Mouse (Mus musculus) G1E (cell line): ENCODE results near the gene Gm10643. TPM values are rescaled to one million over a fixed set of nuclear protein-coding genes. Genes with fewer than 3 reads are reported as not detected.

Experiments
- ATAC-seq: 2 replicates; pipeline ENCODE4 v1.8.0; 2016; ENCODE audit warnings: mild to moderate bottlenecking; ENCODE audit not compliant: insufficient number of reproducible peaks, poor library complexity, low FRiP score, severe bottlenecking; ENCODE audit errors: extremely low read depth
- DNase-seq: peaks from one replicate; pipeline ENCODE4 v3.0.0; 2012; ENCODE audit warnings: low spot score
- H3K27me3 ChIP-seq: 2 replicates; pipeline ENCODE4 v1.6.1; 2012; ENCODE audit warnings: mild to moderate bottlenecking, low read length, inconsistent platforms; ENCODE audit not compliant: insufficient read depth
- H3K36me3 ChIP-seq: replicated peaks from 2 replicates; pipeline ENCODE3; 2012; ENCODE audit warnings: mild to moderate bottlenecking, inconsistent platforms
- H3K4me1 ChIP-seq: 2 replicates; pipeline ENCODE4 v1.6.1; 2012; ENCODE audit warnings: low read depth, low read length, inconsistent platforms, mixed read lengths; ENCODE audit not compliant: insufficient read depth
- H3K4me3 ChIP-seq: 2 replicates; pipeline ENCODE4 v1.5.1; 2012; ENCODE audit warnings: low read depth, mild to moderate bottlenecking, inconsistent platforms, low read length, moderate library complexity, mixed read lengths
- H3K9me3 ChIP-seq: replicated peaks from 2 replicates; pipeline ENCODE4 v1.6.1; 2012; ENCODE audit warnings: inconsistent platforms
- CTCF ChIP-seq: IDR thresholded peaks from 2 replicates; pipeline ENCODE4 v1.5.1; 2012; ENCODE audit warnings: low read depth, low read length, inconsistent platforms, mixed read lengths
- GATA1 ChIP-seq: IDR thresholded peaks from 2 replicates; pipeline ENCODE4 v1.6.1; 2012; ENCODE audit warnings: borderline replicate concordance, low read length, inconsistent platforms, mixed read lengths
- GATA2 ChIP-seq: IDR thresholded peaks from 2 replicates; pipeline ENCODE4 v1.6.1; 2012; ENCODE audit warnings: low read depth, low read length, inconsistent platforms, borderline replicate concordance
- POLR2AphosphoS5 ChIP-seq: IDR thresholded peaks from 2 replicates; pipeline ENCODE4 v1.6.1; 2012; ENCODE audit warnings: low read depth, low read length, inconsistent platforms; ENCODE audit not compliant: insufficient replicate concordance
- TAL1 ChIP-seq: conservative IDR thresholded peaks from 2 replicates; pipeline ENCODE4 v1.6.1; 2012; ENCODE audit warnings: low read depth, low read length, inconsistent platforms, mixed read lengths
- polyA plus RNA-seq: library from polyadenylated mRNA; stranded (reverse); fragments of >175 nt; gene quantifications from 2 replicates; pipeline ENCODE4 v1.2.3, GENCODE M21; 2012
- total RNA-seq, 2 experiments: library from RNA; stranded (forward) in 1 of 2; stranded (reverse) in 1 of 2; fragments of 200-1000 nt in 1 of 2; fragments of >200 nt in 1 of 2; fragmentation: Nextera tagmentation in 1 of 2; gene quantifications; 2 replicates each; pipeline ENCODE4 v1.2.3; 2014 to 2017

Gm10643 gene
- total and polyA plus RNA-seq, 3 experiments, result 0.05 to 2.0 (median 1.3) TPM

DNA sequence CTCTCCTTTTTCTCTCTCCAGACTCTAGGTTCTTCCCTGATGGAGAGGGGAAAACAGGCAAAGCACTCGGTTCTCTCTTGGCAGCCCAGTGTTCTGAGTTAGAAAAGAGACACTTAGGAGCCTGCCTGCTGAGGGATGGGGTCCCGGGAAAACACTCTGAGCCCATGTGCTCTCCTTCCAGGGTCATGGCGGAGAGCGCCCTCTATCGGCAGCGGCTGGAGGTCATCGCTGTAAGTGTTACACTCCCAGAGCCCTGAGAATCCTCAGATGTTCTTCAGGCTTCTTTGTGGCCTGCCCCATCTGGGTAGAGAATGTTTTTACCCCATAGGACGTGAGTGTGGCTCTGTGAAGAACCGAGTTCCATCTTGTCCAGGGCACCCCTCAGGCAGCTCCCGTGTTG lies 40.8 kb downstream of the Gm10643 start:
- no peak overlapping the region for H3K4me3 ChIP-seq
- DNase-seq, result peak; percentile 27
- peaks cover 7% of the 10 kb centered on the region for H3K4me1 ChIP-seq
- H3K27me3 ChIP-seq, result peaks cover 39% of the 10 kb centered on the region
- no peak for ATAC-seq
- H3K9me3 ChIP-seq, result no peaks in the 10 kb centered on the region
- no peaks in the 10 kb centered on the region for H3K36me3 ChIP-seq
- TF ChIP-seq GATA2 (no peak), CTCF (peak; percentile 80; the same call in 1 of the 2 replicates)

DNA sequence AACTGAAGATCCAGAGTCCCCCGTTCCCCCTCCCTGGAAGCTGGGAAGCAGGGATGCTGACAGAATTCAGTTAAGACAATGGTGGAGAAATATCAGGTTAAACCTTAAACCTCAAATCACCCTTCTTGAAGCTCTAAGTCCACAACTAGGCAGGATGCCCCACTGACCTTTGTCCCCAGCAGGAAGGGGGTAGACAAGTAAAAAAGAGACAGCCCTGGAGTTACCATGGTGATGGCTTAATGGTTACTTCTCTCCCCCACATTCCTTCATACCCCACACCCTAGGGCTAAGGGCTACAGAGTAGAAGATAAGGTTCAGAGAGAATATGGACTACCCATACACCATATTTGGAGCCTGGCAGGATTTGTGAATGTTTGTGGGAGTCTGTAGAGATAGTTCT lies 41.3 kb downstream of the Gm10643 start:
- no peak for ATAC-seq
- no peak for DNase-seq
- no peak overlapping the region for H3K4me3 ChIP-seq
- peaks cover 7% of the 10 kb centered on the region for H3K4me1 ChIP-seq
- peaks cover 39% of the 10 kb centered on the region for H3K27me3 ChIP-seq
- TF ChIP-seq TAL1 (no peak), GATA2 (no peak), POLR2AphosphoS5 (no peak)
- no peaks in the 10 kb centered on the region for H3K9me3 ChIP-seq
- no peaks in the 10 kb centered on the region for H3K36me3 ChIP-seq

DNA sequence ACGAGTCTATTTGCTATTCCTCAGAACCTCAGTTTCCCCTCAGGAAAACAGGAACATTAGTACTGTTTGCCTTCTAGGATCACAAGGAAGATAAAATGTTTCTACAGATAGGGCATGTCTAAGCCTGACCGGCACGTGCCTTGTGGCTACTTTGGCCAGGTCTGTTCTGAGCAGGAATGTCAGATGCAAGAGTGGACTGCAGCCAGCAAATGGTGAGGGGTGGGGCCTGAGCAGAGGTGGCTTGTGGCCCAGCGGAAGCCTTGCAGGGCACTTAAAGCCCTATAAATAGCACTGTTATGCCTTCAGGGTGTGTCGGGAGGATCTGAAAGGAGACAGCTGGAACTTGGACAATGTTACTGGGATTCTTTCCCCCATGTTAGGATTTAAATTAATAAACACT lies 41.9 kb downstream of the Gm10643 start:
- no peak for TF ChIP-seq GATA2
- no peak for TF ChIP-seq CTCF
- TF ChIP-seq POLR2AphosphoS5, result no peak
- TF ChIP-seq TAL1, result no peak
- TF ChIP-seq GATA1, result no peak
- Histone ChIP-seq H3K36me3 (no peaks in the 10 kb centered on the region), H3K27me3 (peaks cover 34% of the 10 kb centered on the region), H3K4me3 (no peak overlapping the region), H3K4me1 (peaks cover 7% of the 10 kb centered on the region), H3K9me3 (no peaks in the 10 kb centered on the region)
- no peak for ATAC-seq
- DNase-seq, result no peak

DNA sequence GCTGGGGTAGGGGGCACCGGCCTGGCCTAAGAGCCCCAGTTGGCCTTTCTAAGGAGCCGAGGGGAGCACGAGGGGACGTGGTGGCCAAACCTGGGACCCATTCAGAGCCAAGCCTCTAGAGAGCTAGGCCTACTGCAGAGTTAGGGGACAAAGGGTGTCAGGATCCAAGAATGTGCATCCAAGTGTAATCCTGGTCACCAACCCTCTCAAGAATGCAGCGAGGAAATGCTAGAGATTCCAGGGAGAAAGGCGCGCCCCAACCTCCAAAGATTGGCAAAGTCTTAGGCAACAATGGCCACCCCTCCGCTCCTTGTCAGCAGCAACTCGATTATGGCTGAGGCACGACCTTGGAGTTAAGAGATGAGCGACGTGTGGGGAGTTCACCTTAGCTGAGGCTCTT lies 43.4 kb downstream of the Gm10643 start:
- no peaks in the 10 kb centered on the region for H3K9me3 ChIP-seq
- H3K4me1 ChIP-seq, result peaks cover 7% of the 10 kb centered on the region
- no peak for TF ChIP-seq POLR2AphosphoS5
- TF ChIP-seq TAL1, result no peak
- ATAC-seq, result no peak
- no peaks in the 10 kb centered on the region for H3K36me3 ChIP-seq
- no peak overlapping the region for H3K4me3 ChIP-seq
- DNase-seq, result no peak
- H3K27me3 ChIP-seq, result peaks cover 29% of the 10 kb centered on the region

DNA sequence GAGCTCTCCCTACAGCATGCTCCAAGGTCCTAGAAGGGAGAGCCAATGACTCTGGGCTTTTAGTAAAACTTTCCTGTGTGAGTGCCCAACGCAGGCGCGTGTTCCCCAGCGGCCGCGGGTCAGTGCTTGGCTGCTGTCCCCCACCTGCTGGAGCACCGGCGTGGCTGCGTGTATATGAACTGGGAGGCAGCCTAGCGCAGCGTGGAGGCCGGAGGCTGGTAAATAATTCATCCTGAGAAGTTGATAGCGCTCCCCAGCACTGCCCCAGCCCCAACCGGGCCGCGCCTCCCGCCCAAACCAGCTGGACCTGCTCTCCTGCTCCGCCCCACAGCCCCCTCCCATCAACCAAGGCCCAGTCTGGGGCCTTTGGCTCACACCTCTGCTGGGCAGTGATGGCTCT lies 43.8 kb downstream of the Gm10643 start, which contains the start of gene Palm3:
Palm3 (plus strand) TSS at position 376 of the 400 bp plus-strand sequence.
- ATAC-seq (no peak), DNase-seq (no peak)
- H3K4me3 ChIP-seq, result no peak within 1 kb of the TSS
- peaks cover 24% of the 10 kb centered on the region for H3K27me3 ChIP-seq
- H3K9me3 ChIP-seq, result no peaks in the 10 kb centered on the region
- peaks cover 5% of the 10 kb centered on the region for H3K4me1 ChIP-seq
- TF ChIP-seq CTCF, result no peak
- H3K36me3 ChIP-seq, result no peaks in the 10 kb centered on the region

DNA sequence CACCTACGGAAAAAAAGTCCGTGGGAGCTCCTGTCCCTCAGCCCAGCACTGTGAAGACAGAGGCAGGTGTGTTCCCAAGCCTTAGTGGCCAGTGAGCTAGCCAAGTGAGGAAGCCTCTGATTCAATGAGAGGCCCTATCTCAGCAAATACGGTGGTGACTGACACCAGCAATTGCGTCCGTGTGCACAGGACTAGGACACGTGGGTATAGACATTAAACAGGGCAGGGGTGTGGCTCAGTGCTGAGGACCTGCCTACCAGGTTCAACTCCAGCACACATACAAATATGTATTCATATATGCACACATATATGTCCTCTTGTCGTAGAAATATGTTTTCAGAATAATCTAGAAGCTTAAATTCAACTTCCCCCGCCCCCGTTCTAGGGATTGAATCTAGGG lies 45.2 kb downstream of the Gm10643 start:
- peaks cover 23% of the 10 kb centered on the region for H3K27me3 ChIP-seq
- H3K9me3 ChIP-seq, result no peaks in the 10 kb centered on the region
- no peak overlapping the region for H3K4me3 ChIP-seq
- no peak for DNase-seq
- TF ChIP-seq TAL1 (no peak), GATA2 (no peak), CTCF (no peak)
- no peaks in the 10 kb centered on the region for H3K4me1 ChIP-seq
- no peaks in the 10 kb centered on the region for H3K36me3 ChIP-seq
- ATAC-seq, result no peak

DNA sequence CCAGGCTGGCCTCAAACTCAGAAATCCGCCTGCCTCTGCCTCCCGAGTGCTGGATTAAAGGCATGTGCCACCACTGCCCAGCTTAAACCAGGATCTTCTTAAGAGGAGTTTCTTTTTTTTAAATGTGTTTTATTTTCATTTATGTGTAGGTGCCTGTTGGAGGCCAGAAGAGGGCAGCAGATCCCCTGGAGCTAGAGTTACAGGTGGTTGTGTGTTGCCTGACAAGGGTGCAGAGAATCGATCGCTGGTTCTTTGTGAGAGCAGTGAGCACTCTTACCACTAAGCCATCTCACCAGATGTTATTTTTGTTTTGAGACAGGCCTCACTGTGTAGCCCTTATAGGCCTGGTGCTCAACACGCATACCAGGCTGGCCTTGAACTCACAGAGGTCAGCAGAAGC lies 49.1 kb downstream of the Gm10643 start:
- Histone ChIP-seq H3K36me3 (no peaks in the 10 kb centered on the region), H3K9me3 (peaks cover 23% of the 10 kb centered on the region), H3K4me3 (no peak overlapping the region), H3K27me3 (peaks cover 23% of the 10 kb centered on the region), H3K4me1 (no peaks in the 10 kb centered on the region)
- TF ChIP-seq GATA2 (no peak), POLR2AphosphoS5 (no peak), GATA1 (no peak), CTCF (no peak), TAL1 (no peak)
- ATAC-seq, result no peak
- DNase-seq, result no peak

Other genes with a start within 250 kb of the Gm10643 start
- gene Adgrl1, start 165.0 kb downstream of the Gm10643 start, total RNA-seq (2014; fragmentation: Nextera tagmentation), result 31.2 and 35.2 TPM in 2 replicates
- 9.1 and 11.3 TPM in 2 replicates for gene Adgrl1, start 165.0 kb downstream of the Gm10643 start, total RNA-seq (2017)
- gene Adgrl1, start 165.0 kb downstream of the Gm10643 start, polyA plus RNA-seq, result 18.5 and 20.7 TPM in 2 replicates
- gene Gm10644, start 109.9 kb downstream of the Gm10643 start, total RNA-seq (2014; fragmentation: Nextera tagmentation), result 0.83 and 1.7 TPM in 2 replicates
- gene Gm10644, start 109.9 kb downstream of the Gm10643 start, total RNA-seq (2017), result 0.81 and 0.82 TPM in 2 replicates
- gene Gm10644, start 109.9 kb downstream of the Gm10643 start, polyA plus RNA-seq, result 0.10 and 0.16 TPM in 2 replicates
- 87.4 and 120 TPM in 2 replicates for gene Asf1b, start 109.6 kb downstream of the Gm10643 start, total RNA-seq (2014; fragmentation: Nextera tagmentation)
- 88.6 and 104 TPM in 2 replicates for gene Asf1b, start 109.6 kb downstream of the Gm10643 start, total RNA-seq (2017)
- 288 and 383 TPM in 2 replicates for gene Asf1b, start 109.6 kb downstream of the Gm10643 start, polyA plus RNA-seq
- gene Prkaca, start 92.1 kb downstream of the Gm10643 start, total RNA-seq (2014; fragmentation: Nextera tagmentation), result 88.6 and 99.3 TPM in 2 replicates
- gene Prkaca, start 92.1 kb downstream of the Gm10643 start, total RNA-seq (2017), result 32.2 and 34.4 TPM in 2 replicates
- 46.6 and 46.9 TPM in 2 replicates for gene Prkaca, start 92.1 kb downstream of the Gm10643 start, polyA plus RNA-seq
- 88.0 and 93.8 TPM in 2 replicates for gene Samd1, start 67.5 kb downstream of the Gm10643 start, total RNA-seq (2014; fragmentation: Nextera tagmentation)
- 64.1 and 80.8 TPM in 2 replicates for gene Samd1, start 67.5 kb downstream of the Gm10643 start, total RNA-seq (2017)
- 246 and 262 TPM in 2 replicates for gene Samd1, start 67.5 kb downstream of the Gm10643 start, polyA plus RNA-seq
- 0.78 TPM in 1 of 2 replicates, not detected in the other for gene 1700067K01Rik, start 63.6 kb downstream of the Gm10643 start, total RNA-seq (2014; fragmentation: Nextera tagmentation)
- 0.35 and 0.82 TPM in 2 replicates for gene 1700067K01Rik, start 63.6 kb downstream of the Gm10643 start, total RNA-seq (2017)
- 0.92 and 1.2 TPM in 2 replicates for gene 1700067K01Rik, start 63.6 kb downstream of the Gm10643 start, polyA plus RNA-seq
- not detected in 2 replicates for gene 2210011C24Rik, start 53.0 kb downstream of the Gm10643 start, total RNA-seq (2014; fragmentation: Nextera tagmentation)
- not detected in 2 replicates for gene 2210011C24Rik, start 53.0 kb downstream of the Gm10643 start, total RNA-seq (2017)
- not detected in 2 replicates for gene 2210011C24Rik, start 53.0 kb downstream of the Gm10643 start, polyA plus RNA-seq
- not detected in 2 replicates for gene Palm3, start 43.7 kb downstream of the Gm10643 start, total RNA-seq (2014; fragmentation: Nextera tagmentation)
- 0.06 TPM in 1 of 2 replicates, not detected in the other for gene Palm3, start 43.7 kb downstream of the Gm10643 start, total RNA-seq (2017)
- 0.12 and 0.15 TPM in 2 replicates for gene Palm3, start 43.7 kb downstream of the Gm10643 start, polyA plus RNA-seq
- not detected in 2 replicates for gene Il27ra, start 22.5 kb downstream of the Gm10643 start, total RNA-seq (2014; fragmentation: Nextera tagmentation)
- gene Il27ra, start 22.5 kb downstream of the Gm10643 start, total RNA-seq (2017), result not detected in 2 replicates
- gene Il27ra, start 22.5 kb downstream of the Gm10643 start, polyA plus RNA-seq, result not detected in 2 replicates
- gene Rln3, start 20.1 kb downstream of the Gm10643 start, total RNA-seq (2014; fragmentation: Nextera tagmentation), result not detected in 2 replicates
- gene Rln3, start 20.1 kb downstream of the Gm10643 start, total RNA-seq (2017), result not detected in 2 replicates
- not detected in 2 replicates for gene Rln3, start 20.1 kb downstream of the Gm10643 start, polyA plus RNA-seq
- gene Rfx1, start 1.7 kb upstream of the Gm10643 start, total RNA-seq (2014; fragmentation: Nextera tagmentation), result 12.0 and 14.3 TPM in 2 replicates
- 2.4 and 2.9 TPM in 2 replicates for gene Rfx1, start 1.7 kb upstream of the Gm10643 start, total RNA-seq (2017)
- gene Rfx1, start 1.7 kb upstream of the Gm10643 start, polyA plus RNA-seq, result 41.4 and 44.5 TPM in 2 replicates
- 15.7 and 16.3 TPM in 2 replicates for gene Dcaf15, start 39.6 kb upstream of the Gm10643 start, total RNA-seq (2014; fragmentation: Nextera tagmentation)
- 16.4 and 20.2 TPM in 2 replicates for gene Dcaf15, start 39.6 kb upstream of the Gm10643 start, total RNA-seq (2017)
- gene Dcaf15, start 39.6 kb upstream of the Gm10643 start, polyA plus RNA-seq, result 51.8 and 68.1 TPM in 2 replicates
- gene Podnl1, start 60.9 kb upstream of the Gm10643 start, total RNA-seq (2014; fragmentation: Nextera tagmentation), result not detected in 2 replicates
- 0.06 TPM in 1 of 2 replicates, not detected in the other for gene Podnl1, start 60.9 kb upstream of the Gm10643 start, total RNA-seq (2017)
- gene Podnl1, start 60.9 kb upstream of the Gm10643 start, polyA plus RNA-seq, result 0.05 and 0.06 TPM in 2 replicates
- 7.9 and 9.6 TPM in 2 replicates for gene Cc2d1a, start 82.8 kb upstream of the Gm10643 start, total RNA-seq (2014; fragmentation: Nextera tagmentation)
- gene Cc2d1a, start 82.8 kb upstream of the Gm10643 start, total RNA-seq (2017), result 4.8 and 5.1 TPM in 2 replicates
- gene Cc2d1a, start 82.8 kb upstream of the Gm10643 start, polyA plus RNA-seq, result 21.3 and 25.5 TPM in 2 replicates
- 0.34 TPM in 1 of 2 replicates, not detected in the other for gene 4930432K21Rik, start 82.9 kb upstream of the Gm10643 start, total RNA-seq (2014; fragmentation: Nextera tagmentation)
- 0.55 and 0.58 TPM in 2 replicates for gene 4930432K21Rik, start 82.9 kb upstream of the Gm10643 start, total RNA-seq (2017)
- 0.08 and 0.11 TPM in 2 replicates for gene 4930432K21Rik, start 82.9 kb upstream of the Gm10643 start, polyA plus RNA-seq
- not detected in 2 replicates for gene Nanos3, start 120.1 kb upstream of the Gm10643 start, total RNA-seq (2014; fragmentation: Nextera tagmentation)
- gene Nanos3, start 120.1 kb upstream of the Gm10643 start, total RNA-seq (2017), result not detected in 2 replicates
- gene Nanos3, start 120.1 kb upstream of the Gm10643 start, polyA plus RNA-seq, result 0.19 TPM in 1 of 2 replicates, not detected in the other
- gene Zswim4, start 171.9 kb upstream of the Gm10643 start, total RNA-seq (2014; fragmentation: Nextera tagmentation), result 8.5 and 9.7 TPM in 2 replicates
- 5.7 and 7.3 TPM in 2 replicates for gene Zswim4, start 171.9 kb upstream of the Gm10643 start, total RNA-seq (2017)
- gene Zswim4, start 171.9 kb upstream of the Gm10643 start, polyA plus RNA-seq, result 14.6 and 19.0 TPM in 2 replicates
- gene D8Ertd738e, start 184.6 kb upstream of the Gm10643 start, total RNA-seq (2014; fragmentation: Nextera tagmentation), result 106 and 132 TPM in 2 replicates
- 197 and 232 TPM in 2 replicates for gene D8Ertd738e, start 184.6 kb upstream of the Gm10643 start, total RNA-seq (2017)
- gene D8Ertd738e, start 184.6 kb upstream of the Gm10643 start, polyA plus RNA-seq, result 257 and 291 TPM in 2 replicates
- gene Mri1, start 192.2 kb upstream of the Gm10643 start, total RNA-seq (2014; fragmentation: Nextera tagmentation), result 14.1 and 20.1 TPM in 2 replicates
- gene Mri1, start 192.2 kb upstream of the Gm10643 start, total RNA-seq (2017), result 7.0 and 13.2 TPM in 2 replicates
- gene Mri1, start 192.2 kb upstream of the Gm10643 start, polyA plus RNA-seq, result 58.7 and 87.4 TPM in 2 replicates
- gene Ccdc130, start 205.2 kb upstream of the Gm10643 start, total RNA-seq (2014; fragmentation: Nextera tagmentation), result 71.8 and 73.7 TPM in 2 replicates
- gene Ccdc130, start 205.2 kb upstream of the Gm10643 start, total RNA-seq (2017), result 11.3 and 12.9 TPM in 2 replicates
- 11.1 and 17.1 TPM in 2 replicates for gene Ccdc130, start 205.2 kb upstream of the Gm10643 start, polyA plus RNA-seq